Mouse (Mus musculus) brain, embryonic 14.5 days (tissue): Measurements from ENCODE around the gene Rhoa.

Experiments used
- CTCF ChIP-seq: fragments of 200-500 bp; IDR thresholded peaks from 2 replicates; pipeline ENCODE4 v1.5.1; 2012; ENCODE audit warnings: inconsistent platforms, mild to moderate bottlenecking, moderate library complexity, borderline replicate concordance; ENCODE audit not compliant: insufficient read depth, insufficient read length; ENCODE audit errors: extremely low read depth
- POLR2A ChIP-seq: fragments of 200-500 bp; IDR thresholded peaks from 2 replicates; pipeline ENCODE4 v1.6.1; 2012; ENCODE audit warnings: mild to moderate bottlenecking, inconsistent platforms, borderline replicate concordance; ENCODE audit not compliant: poor library complexity, insufficient read depth, insufficient read length, severe bottlenecking; ENCODE audit errors: extremely low read depth

- TF ChIP-seq CTCF = no peak
- no peak for TF ChIP-seq POLR2A
These were observed 15.2 kb upstream of the Rhoa start for GRCm38 (mm10) chr9:108290773-108291172.
